Mouse (Mus musculus): ENCODE results near the gene Dnah6.

Dnah6 gene

DNA sequence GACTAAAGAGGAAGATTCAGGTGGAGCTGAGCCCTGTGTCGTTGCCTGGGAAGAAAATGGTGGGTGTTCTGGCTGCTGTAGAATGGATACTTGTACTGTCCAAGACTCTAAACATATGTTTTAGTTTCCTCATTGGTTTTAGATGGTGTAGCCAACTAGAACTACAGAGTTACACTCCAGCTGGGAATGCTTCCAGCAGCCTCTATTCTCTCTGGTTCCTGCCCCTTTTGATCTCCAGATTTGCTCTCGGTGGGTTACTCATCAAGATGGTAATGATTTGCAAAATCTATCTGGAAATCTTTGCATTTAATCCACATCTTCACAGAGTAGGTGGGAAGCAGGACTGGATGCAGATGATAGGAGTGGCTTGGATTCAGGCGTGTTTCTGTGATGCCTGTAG, 80.6 kb downstream of the Dnah6 start:
- no peak for DNase-seq

GRCm38 (mm10) chr6:73132784-73133183, 88.7 kb downstream of the Dnah6 start:
- no peak for DNase-seq

- no peak for DNase-seq
Observed at GRCm38 (mm10) chr6:73127594-73127993, 93.9 kb downstream of the Dnah6 start.

- DNase-seq: no peak
Observed at GRCm38 (mm10) chr6:73120348-73120747, 101.1 kb downstream of the Dnah6 start.

DNA sequence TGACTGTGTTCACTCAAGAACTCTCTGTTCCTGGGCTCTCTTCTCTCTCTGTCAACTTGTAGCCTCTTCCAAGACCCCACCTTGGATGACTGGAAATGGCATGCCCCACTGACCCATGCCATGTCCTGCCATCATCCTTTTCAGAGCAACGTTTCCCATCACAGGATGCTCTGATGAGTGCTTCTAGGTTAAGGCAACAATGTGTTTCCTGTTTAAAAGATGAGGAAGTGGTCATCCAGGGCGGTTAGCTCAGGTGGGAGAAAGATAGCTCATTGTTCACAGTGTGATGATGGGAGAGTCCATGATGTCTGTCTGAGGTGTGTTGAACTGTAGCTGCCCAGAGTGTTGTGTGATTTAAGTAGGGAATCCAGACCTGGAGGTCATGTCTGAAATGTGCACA, 107.6 kb downstream of the Dnah6 start:
- DNase-seq: no peak

GRCm38 (mm10) chr6:73113365-73113764, 108.1 kb downstream of the Dnah6 start:
- peak; percentile 5 for DNase-seq

GRCm38 (mm10) chr6:73093133-73093532, 128.3 kb downstream of the Dnah6 start:
- DNase-seq: no peak

DNA sequence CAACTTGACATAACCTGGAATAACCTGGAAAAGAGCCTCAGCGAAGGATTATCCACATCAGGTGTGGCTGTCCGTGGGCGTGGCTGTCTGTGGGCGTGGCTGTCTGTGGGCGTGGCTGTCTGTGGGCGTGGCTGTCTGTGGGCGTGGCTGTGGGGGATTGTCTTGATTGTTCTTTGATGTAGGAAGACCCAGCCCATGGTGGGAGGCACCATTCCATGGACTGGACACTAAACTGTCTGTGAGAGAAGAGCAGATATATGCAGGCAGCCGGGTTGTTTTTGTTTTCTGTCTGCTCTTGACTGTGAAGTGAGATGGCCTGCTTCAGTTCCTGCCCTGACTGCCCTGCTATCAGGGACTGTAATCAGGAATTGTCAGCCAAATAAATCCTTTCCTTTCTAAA, 130.6 kb downstream of the Dnah6 start:
- DNase-seq: no peak

DNA sequence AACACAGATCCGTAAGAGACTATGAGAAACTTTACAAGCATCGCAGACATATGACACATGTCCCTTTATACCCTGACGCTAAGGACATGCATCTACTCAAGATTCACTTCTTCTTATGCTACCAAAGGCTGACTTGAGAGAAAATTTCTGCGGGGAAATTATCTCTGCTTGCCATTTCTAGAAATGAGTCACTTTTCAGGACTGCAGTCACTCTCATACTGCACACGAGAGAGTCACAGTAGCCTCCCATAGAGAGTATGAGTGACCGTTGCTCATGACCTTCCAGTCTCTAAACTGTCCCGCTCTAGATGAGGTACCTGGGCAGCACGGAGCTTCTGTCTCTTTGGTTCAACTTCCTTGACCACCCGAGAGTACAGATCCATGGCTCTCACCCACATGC, 138.9 kb downstream of the Dnah6 start:
- no peak for DNase-seq

DNA sequence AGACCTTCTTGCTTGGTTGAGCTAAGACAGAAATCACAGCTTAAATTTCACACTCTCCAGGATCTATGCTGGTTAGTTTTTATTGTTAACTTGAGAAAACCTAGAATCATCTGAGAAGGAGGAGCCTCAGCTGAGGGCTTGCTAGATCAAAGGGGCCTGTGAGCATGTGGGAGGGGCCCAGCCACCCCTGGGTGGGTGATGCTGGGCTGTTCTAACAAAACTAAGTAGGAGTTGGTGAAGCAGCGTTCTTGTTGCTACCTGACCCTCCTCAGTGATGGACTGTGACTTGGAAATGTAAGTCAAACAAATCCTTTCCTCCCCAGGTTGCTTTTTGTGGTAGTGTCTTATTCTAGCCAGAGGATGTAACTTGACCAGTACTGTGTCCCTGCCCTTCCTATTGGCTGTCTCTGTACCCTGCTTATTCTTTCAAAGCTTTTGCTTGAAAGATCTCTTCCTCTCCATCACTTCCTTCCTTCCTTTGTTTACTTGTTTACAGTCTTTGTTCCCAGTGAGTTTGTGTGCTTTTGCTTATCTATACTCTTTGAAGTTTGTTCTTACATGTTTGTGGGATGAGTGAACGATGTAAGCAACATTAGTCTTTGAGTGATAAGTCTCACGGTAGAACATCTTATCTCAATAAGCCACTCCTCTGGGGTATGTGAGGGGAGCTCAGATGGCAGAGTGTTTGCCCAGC, 149.2 kb downstream of the Dnah6 start:
- DNase-seq: no peak

DNA sequence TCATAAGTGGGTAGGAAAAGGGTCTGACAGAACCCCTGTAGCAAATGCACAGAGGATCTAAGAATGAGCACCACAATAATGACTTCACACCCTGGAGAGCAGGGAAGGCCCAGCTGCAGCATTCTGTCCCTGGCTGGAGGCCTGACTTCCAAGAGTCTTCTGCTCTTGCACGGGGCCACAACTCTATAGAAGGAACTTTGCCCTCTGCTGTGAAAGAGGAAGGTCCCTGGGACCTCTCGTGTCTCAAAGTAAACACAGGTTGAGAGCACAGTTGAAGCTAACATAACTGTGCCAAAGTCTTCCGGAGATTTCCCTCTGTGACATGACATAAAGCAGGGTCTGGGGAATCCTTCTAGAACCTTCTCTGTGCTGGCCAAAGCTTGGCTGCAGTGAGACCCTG, 150.2 kb downstream of the Dnah6 start:
- no peak for DNase-seq

GRCm38 (mm10) chr6:73070663-73071062, 150.8 kb downstream of the Dnah6 start:
- DNase-seq: peak; percentile 55

DNA sequence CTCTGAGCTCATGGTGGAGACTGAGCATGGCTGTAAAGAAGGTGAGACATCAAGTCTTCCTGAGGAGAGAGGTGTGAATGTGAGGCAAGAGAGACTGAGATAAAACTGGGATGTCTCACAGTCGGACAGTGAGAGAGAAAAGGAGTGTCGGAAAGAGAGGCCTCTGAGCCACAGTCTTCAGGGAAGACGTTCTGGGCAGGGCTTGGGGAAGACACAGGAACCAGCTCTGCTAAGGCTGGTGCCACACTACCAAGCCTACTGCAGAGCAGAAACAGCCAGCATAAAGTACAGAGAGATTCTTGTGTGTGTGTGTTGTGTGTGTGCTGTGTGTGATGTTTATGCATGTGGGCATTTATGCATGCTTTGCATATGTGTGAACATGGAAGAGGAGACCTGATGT, 156.9 kb downstream of the Dnah6 start:
- no peak for DNase-seq

DNA sequence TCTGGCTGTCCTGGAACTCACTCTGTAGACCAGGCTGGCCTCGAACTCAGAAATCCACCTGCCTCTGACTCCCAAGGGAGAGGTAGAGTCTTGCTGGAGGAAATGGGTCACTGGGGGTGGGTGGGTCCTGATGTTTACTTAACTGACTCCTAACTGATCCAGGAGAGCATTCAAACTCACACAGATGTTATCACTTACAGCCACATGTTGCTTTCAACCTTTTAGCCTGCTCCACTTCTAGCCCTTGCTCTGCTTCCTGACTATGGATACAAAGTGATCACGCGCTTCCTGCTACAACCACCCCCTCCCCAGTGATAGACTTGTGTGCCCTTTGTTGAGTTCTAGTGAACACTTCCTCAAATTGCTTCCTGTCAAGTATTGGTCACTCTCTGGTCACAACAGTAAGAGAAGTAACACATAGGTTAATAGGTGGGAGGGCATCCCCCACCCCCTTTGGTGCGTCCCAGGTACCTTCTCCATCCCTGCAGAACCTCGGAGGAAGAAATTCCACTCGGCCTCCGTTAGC, 161.8 kb downstream of the Dnah6 start:
- no peak for DNase-seq

- DNase-seq: no peak
Observed at GRCm38 (mm10) chr6:73059162-73059561, 162.3 kb downstream of the Dnah6 start.

DNA sequence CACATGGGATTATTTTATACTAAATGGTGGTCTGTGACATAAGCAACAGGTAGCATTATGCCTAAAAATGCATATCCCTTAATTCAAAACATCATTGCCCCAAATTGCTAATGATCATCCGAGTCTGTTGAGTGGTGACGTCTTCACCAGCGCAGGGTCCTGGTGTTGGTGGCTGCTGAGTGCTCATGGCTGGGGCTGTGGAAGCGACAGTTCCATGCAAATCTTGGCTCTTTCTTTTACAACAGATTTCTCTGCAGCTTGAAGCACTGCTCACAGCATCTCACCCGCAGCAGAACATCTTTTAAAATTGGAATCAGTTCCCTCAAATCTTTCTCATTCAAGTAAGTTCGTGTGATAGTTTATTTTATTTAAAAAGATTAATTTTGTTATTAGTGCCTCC, 166.1 kb downstream of the Dnah6 start:
- no peak for DNase-seq

DNA sequence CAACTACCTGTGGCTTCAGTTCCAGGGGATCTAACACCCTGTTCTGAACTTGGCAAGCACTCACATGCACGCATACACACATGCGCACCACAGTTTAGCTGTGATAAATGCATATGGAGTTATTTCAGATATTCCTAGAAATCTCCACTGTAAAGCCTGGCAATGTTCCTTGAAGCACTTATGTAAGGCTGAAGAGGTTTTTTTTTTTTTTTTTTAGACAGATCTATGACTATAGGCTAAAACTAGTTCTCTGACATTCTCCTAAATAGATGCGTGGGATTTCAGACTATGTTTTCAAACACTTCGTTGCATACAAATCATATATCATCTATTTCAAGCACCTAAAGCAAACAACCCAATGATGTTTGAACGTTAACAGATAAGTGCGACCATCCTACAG, 166.6 kb downstream of the Dnah6 start:
- DNase-seq: no peak

DNA sequence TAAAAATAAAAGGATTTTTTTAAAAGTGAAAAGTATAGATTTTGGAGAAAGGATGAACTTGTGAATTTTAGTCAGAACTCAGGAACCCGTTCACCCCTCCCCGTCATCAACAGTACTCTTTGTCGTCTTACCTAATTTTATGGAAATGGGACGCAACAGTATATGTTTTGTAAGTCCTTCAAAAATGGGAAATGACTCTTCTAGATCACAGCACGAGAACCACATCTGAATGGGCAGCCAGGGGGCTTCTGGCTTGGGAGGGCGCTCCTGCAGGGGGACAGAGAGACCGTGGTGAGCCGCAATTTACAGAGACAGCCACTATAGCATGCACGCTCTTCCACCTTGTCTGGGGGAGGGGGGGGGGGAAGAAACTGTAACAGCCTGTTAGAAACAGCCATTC, 167.9 kb downstream of the Dnah6 start:
- DNase-seq: no peak

GRCm38 (mm10) chr6:73047259-73047658, 174.2 kb downstream of the Dnah6 start:
- no peak for DNase-seq

DNA sequence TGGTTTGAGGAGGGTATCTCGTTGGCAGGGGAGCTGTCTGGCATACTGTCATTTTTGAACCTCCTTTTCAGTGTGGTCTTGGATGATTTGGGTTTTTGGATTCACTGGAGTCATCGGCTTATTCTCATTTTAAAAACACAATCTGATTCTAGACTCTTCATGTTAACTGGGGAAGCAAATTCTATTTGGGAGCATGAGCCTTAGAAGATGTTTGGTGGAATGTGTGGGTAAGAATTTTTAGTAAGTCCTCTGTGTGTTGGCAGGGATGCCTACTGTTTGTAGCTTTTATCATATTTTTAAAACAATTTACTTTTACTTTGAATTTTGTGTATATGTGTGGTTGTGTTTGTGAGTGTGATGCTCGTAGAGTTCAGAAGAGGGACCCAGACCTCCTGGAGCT, 175.5 kb downstream of the Dnah6 start:
- DNase-seq: no peak

- no peak for DNase-seq
Observed at GRCm38 (mm10) chr6:73042278-73042677, 179.2 kb downstream of the Dnah6 start.

GRCm38 (mm10) chr6:73038291-73038690, 183.2 kb downstream of the Dnah6 start:
- no peak for DNase-seq

DNA sequence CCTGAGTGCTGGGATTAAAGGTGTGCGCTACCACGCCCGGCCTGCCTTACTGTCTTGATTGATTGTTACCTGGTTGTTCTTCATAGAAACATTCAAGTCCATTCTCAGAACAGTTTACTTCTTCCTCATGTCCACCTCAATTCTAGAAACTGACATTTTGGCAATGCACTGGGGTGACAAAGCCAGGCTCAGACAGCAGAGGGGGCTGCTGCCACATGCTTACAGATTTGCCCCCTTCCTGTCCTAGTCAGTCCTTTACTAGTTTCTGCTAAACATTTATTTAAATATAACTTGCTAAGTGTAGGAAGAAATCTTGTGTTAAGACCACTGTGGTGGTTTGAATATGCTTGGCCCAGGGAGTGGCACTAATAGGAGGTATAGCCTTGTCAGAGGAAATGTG, 192.6 kb downstream of the Dnah6 start:
- no peak for DNase-seq

- DNase-seq: no peak
Observed at GRCm38 (mm10) chr6:73027881-73028280, 193.6 kb downstream of the Dnah6 start.

DNA sequence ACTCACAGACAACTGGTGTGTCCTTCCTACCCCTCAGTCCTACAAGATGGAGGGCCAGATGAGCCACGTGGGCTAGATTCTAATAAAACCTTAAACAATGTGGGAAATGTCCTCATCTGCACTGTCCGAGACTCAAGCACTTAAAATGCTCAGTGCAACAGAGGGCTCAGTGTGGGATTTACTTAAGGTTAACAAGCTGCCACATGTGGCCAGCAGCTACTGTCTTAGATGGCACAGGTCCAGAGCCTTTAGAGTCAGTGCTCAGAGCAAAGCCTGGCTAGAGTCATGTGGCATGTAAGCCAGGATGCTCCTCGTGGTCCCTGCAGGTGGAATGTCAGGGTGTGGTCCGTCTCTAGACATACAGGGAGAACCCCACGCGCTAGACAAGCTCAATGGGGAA, 194.6 kb downstream of the Dnah6 start:
- no peak for DNase-seq

Data from lung, postnatal 10 days (tissue).